Mouse (Mus musculus) WW6 (cell line): ENCODE results near the gene Ttll3.

Source experiments
- DNase-seq: peaks from one replicate; pipeline ENCODE4 v3.0.0-alpha.2; 2013; ENCODE audit warnings: low read depth, low spot score

Gene Ttll3

GRCm38 (mm10) chr6:113388960-113389359, at the start of gene Ttll3:
TSS of gene Ttll3 (plus strand) at chr6:113389260.
- no peak for DNase-seq

- DNase-seq, result no peak
Measured at GRCm38 (mm10) chr6:113341574-113341973, 47.5 kb upstream of the Ttll3 start.

- no peak for DNase-seq
Measured at GRCm38 (mm10) chr6:113342297-113342696, 46.8 kb upstream of the Ttll3 start.

- DNase-seq, result no peak
Measured at GRCm38 (mm10) chr6:113343177-113344092, 45.6 kb upstream of the Ttll3 start, which contains the start of gene Camk1. TSS of gene Camk1 (minus strand) at chr6:113343984.

- DNase-seq, result no peak
Measured at GRCm38 (mm10) chr6:113344321-113344720, 44.7 kb upstream of the Ttll3 start.

GRCm38 (mm10) chr6:113346897-113347296, 42.2 kb upstream of the Ttll3 start:
- DNase-seq, result no peak

- no peak for DNase-seq
Measured at GRCm38 (mm10) chr6:113350538-113350937, 38.5 kb upstream of the Ttll3 start.

GRCm38 (mm10) chr6:113351161-113351560, 37.9 kb upstream of the Ttll3 start:
- DNase-seq, result no peak

- no peak for DNase-seq
Measured at GRCm38 (mm10) chr6:113351653-113352052, 37.4 kb upstream of the Ttll3 start.

- no peak for DNase-seq
Measured at GRCm38 (mm10) chr6:113352820-113353219, 36.2 kb upstream of the Ttll3 start.

- DNase-seq, result no peak
Measured at GRCm38 (mm10) chr6:113353696-113354095, 35.4 kb upstream of the Ttll3 start.

GRCm38 (mm10) chr6:113361476-113361875, 27.6 kb upstream of the Ttll3 start:
- no peak for DNase-seq

- no peak for DNase-seq
Measured at GRCm38 (mm10) chr6:113362241-113362640, 26.8 kb upstream of the Ttll3 start.

- DNase-seq, result no peak
Measured at GRCm38 (mm10) chr6:113364518-113365135, 24.4 kb upstream of the Ttll3 start.

- DNase-seq, result no peak
Measured at GRCm38 (mm10) chr6:113366639-113367038, 22.4 kb upstream of the Ttll3 start.

GRCm38 (mm10) chr6:113367574-113367973, 21.5 kb upstream of the Ttll3 start:
- DNase-seq, result no peak

- DNase-seq, result no peak
Measured at GRCm38 (mm10) chr6:113368124-113368523, 20.9 kb upstream of the Ttll3 start.

- no peak for DNase-seq
Measured at GRCm38 (mm10) chr6:113368577-113368976, 20.5 kb upstream of the Ttll3 start.

- DNase-seq, result no peak
Measured at GRCm38 (mm10) chr6:113370194-113370929, 18.7 kb upstream of the Ttll3 start.

- no peak for DNase-seq
Measured at GRCm38 (mm10) chr6:113373491-113373890, 15.6 kb upstream of the Ttll3 start.

GRCm38 (mm10) chr6:113377172-113377495, 11.9 kb upstream of the Ttll3 start:
- no peak for DNase-seq
